Comparison of ENCODE assay signal across 10 mouse cellular contexts in genomic region chr4:134495546-134495923, GRCm38 (mm10). TPM values are rescaled to one million over a fixed set of nuclear protein-coding genes. Genes with fewer than 3 reads are reported as not detected.
A peak's percentile ranks its signal among the peaks of the same experiment; 100 is the strongest.
DNase-seq lines count a peak whose midpoint lies in the region; ATAC-seq and TF ChIP-seq lines count a peak whose summit lies in the region.
"Had no signal": no experiment of that assay in that cellular context is flagged by ENCODE, and none has a peak within 500 bp of the region (broad histone marks: within the 10 kb centered on the region; RNA-seq: fewer than 3 reads in every experiment).

No protein-coding gene starts in this region.

- WGBS in heart, embryonic 16.5 days = 61% methylated on average over 5 of the region's 5 CpGs
- WGBS in lung, embryonic 15.5 days = 57% methylated on average over 5 of the region's 5 CpGs
- WGBS in lung, adult 2 months = 39% methylated on average over 5 of the region's 5 CpGs
- WGBS in intestine, postnatal 0 days = 72% methylated on average over 5 of the region's 5 CpGs
- 64% methylated on average over 5 of the region's 5 CpGs for WGBS in forebrain, postnatal 0 days

- TF ChIP-seq POLR2A in lung, adult 2 months (IDR thresholded peaks at IDR 0.05; ENCODE audit: borderline replicate concordance, extremely low read depth, low read depth, low read length) = no peak

- H3K9me3 ChIP-seq in heart, embryonic 16.5 days (replicated peaks; ENCODE audit: control insufficient read depth, low read length) = no peaks in the 10 kb centered on the region
- H3K9me3 ChIP-seq in lung, embryonic 15.5 days = no peaks in the 10 kb centered on the region
- no peaks in the 10 kb centered on the region for H3K9me3 ChIP-seq in intestine, postnatal 0 days (ENCODE audit: control insufficient read depth)
- H3K9me3 ChIP-seq in forebrain, postnatal 0 days (ENCODE audit: low read length) = no peaks in the 10 kb centered on the region

- DNase-seq in heart, adult 9 months (ENCODE audit: low spot score in 2 of 2) = no peak
- no peak for DNase-seq in lung, adult 2 months
- peak; percentile 52 for DNase-seq in lung, postnatal 10 days
- no peak for DNase-seq in forebrain, postnatal 0 days
- no peak for DNase-seq in cerebellum, adult 18-20 months
- DNase-seq: gastrocnemius, postnatal 25 days; kidney, adult 8-10 months had no signal

- no peak overlapping the region for H3K4me3 ChIP-seq in heart, embryonic 16.5 days (ENCODE audit: low read length)
- no peak overlapping the region for H3K4me3 ChIP-seq in lung, embryonic 15.5 days
- H3K4me3 ChIP-seq in lung, adult 2 months (replicated peaks; ENCODE audit: extremely low read depth, low read depth, low read length) = no peak overlapping the region
- no peak overlapping the region for H3K4me3 ChIP-seq in intestine, postnatal 0 days (ENCODE audit: low read depth, low read length)
- H3K4me3 ChIP-seq in forebrain, postnatal 0 days (ENCODE audit: low read depth, low read length) = no peak overlapping the region

- no peak overlapping the region for H3K9ac ChIP-seq in heart, embryonic 16.5 days (ENCODE audit: low read length)
- no peak overlapping the region for H3K9ac ChIP-seq in lung, embryonic 15.5 days
- H3K9ac ChIP-seq in intestine, postnatal 0 days (ENCODE audit: low read depth, low read length) = no peak overlapping the region
- no peak overlapping the region for H3K9ac ChIP-seq in forebrain, postnatal 0 days

- H3K4me2 ChIP-seq in heart, embryonic 16.5 days (ENCODE audit: low read depth, low read length) = no peak overlapping the region
- no peak overlapping the region for H3K4me2 ChIP-seq in lung, embryonic 15.5 days
- no peak overlapping the region for H3K4me2 ChIP-seq in intestine, postnatal 0 days (replicated peaks; ENCODE audit: low read depth)
- H3K4me2 ChIP-seq in forebrain, postnatal 0 days (ENCODE audit: low read depth) = no peak overlapping the region

- TF ChIP-seq CTCF in lung, adult 2 months (IDR thresholded peaks at IDR 0.05; ENCODE audit: insufficient read depth, low read length) = no peak
- TF ChIP-seq CTCF in intestine, postnatal 0 days (IDR thresholded peaks at IDR 0.05; ENCODE audit: low read depth) = no peak
- no peak for TF ChIP-seq CTCF in forebrain, postnatal 0 days (IDR thresholded peaks at IDR 0.05; ENCODE audit: low read depth)

- no peaks in the 10 kb centered on the region for H3K27me3 ChIP-seq in heart, embryonic 16.5 days (ENCODE audit: control insufficient read depth, insufficient read depth, low read length)
- no peaks in the 10 kb centered on the region for H3K27me3 ChIP-seq in lung, embryonic 15.5 days
- H3K27me3 ChIP-seq in intestine, postnatal 0 days (replicated peaks; ENCODE audit: control insufficient read depth, insufficient read depth, low read length) = no peaks in the 10 kb centered on the region
- no peaks in the 10 kb centered on the region for H3K27me3 ChIP-seq in forebrain, postnatal 0 days (ENCODE audit: insufficient read depth, low read length)

- no peaks in the 10 kb centered on the region for H3K36me3 ChIP-seq in heart, embryonic 16.5 days (ENCODE audit: control insufficient read depth, insufficient read depth)
- no peaks in the 10 kb centered on the region for H3K36me3 ChIP-seq in lung, embryonic 15.5 days
- H3K36me3 ChIP-seq in intestine, postnatal 0 days (ENCODE audit: control insufficient read depth, insufficient read depth) = no peaks in the 10 kb centered on the region
- H3K36me3 ChIP-seq in forebrain, postnatal 0 days (ENCODE audit: insufficient read depth) = no peaks in the 10 kb centered on the region

- peaks cover 40% of the 10 kb centered on the region for H3K4me1 ChIP-seq in heart, embryonic 16.5 days (ENCODE audit: control insufficient read depth, insufficient read depth, low read length)
- peaks cover 40% of the 10 kb centered on the region for H3K4me1 ChIP-seq in lung, embryonic 15.5 days
- H3K4me1 ChIP-seq in lung, adult 2 months (ENCODE audit: control insufficient read depth, insufficient read depth, low read length) = peaks cover 21% of the 10 kb centered on the region
- H3K4me1 ChIP-seq in intestine, postnatal 0 days (replicated peaks; ENCODE audit: control insufficient read depth, insufficient read depth, low read length) = peaks cover 26% of the 10 kb centered on the region; the same call in 1 of the 2 replicates
- H3K4me1 ChIP-seq in forebrain, postnatal 0 days (ENCODE audit: insufficient read depth) = no peaks in the 10 kb centered on the region; the same call in none of the 2 replicates

- ATAC-seq in heart, embryonic 16.5 days (replicated peaks; ENCODE audit: extremely low read depth, insufficient read depth, low FRiP score) = no peak
- no peak for ATAC-seq in lung, embryonic 15.5 days (ENCODE audit: borderline replicate concordance, extremely low read depth, low FRiP score, low TSS enrichment)
- no peak for ATAC-seq in intestine, postnatal 0 days
- no peak for ATAC-seq in forebrain, postnatal 0 days

- H3K27ac ChIP-seq in heart, embryonic 16.5 days (ENCODE audit: low read length) = peak overlapping the region; percentile 93
- H3K27ac ChIP-seq in lung, embryonic 15.5 days = peak overlapping the region; percentile 26; the same call in 1 of the 2 replicates
- peak overlapping the region; percentile 85 for H3K27ac ChIP-seq in intestine, postnatal 0 days (ENCODE audit: low read depth, low read length)
- H3K27ac ChIP-seq in forebrain, postnatal 0 days (ENCODE audit: low read depth, low read length) = no peak overlapping the region

RNA-seq across cellular contexts. Expression of gene Paqr7, which starts 1.0 kb away (rescaled TPM):
- 12.4 and 13.2 TPM in 2 replicates for polyA plus RNA-seq in heart, embryonic 16.5 days (2015; fragmentation: Nextera tagmentation; extraction: Ambion mirVana)
- 4.2 and 6.7 TPM in 2 replicates for polyA plus RNA-seq in lung, embryonic 15.5 days (2015; fragmentation: Nextera tagmentation; extraction: Ambion mirVana)
- 146 and 205 TPM in 2 replicates for polyA plus RNA-seq in lung, adult 2 months (2012; rRNA removed)
- polyA plus RNA-seq in intestine, postnatal 0 days (2015; fragmentation: Nextera tagmentation; extraction: Ambion mirVana) = 62.6 and 70.3 TPM in 2 replicates
- 33.9 and 36.6 TPM in 2 replicates for total RNA-seq in forebrain, postnatal 0 days (2014; rRNA removed)
- polyA plus RNA-seq in forebrain, postnatal 0 days (2015; fragmentation: Nextera tagmentation; extraction: Ambion mirVana) = 21.3 and 28.1 TPM in 2 replicates

RNA-seq across cellular contexts. Expression of gene Aunip, which starts 15.3 kb away (rescaled TPM):
- 8.1 and 10.0 TPM in 2 replicates for polyA plus RNA-seq in heart, embryonic 16.5 days (2015; fragmentation: Nextera tagmentation; extraction: Ambion mirVana)
- polyA plus RNA-seq in lung, embryonic 15.5 days (2015; fragmentation: Nextera tagmentation; extraction: Ambion mirVana) = 18.7 and 20.2 TPM in 2 replicates
- polyA plus RNA-seq in lung, adult 2 months (2012; rRNA removed) = not detected in 2 replicates
- 3.8 TPM in 2 replicates for polyA plus RNA-seq in intestine, postnatal 0 days (2015; fragmentation: Nextera tagmentation; extraction: Ambion mirVana)
- 1.2 and 1.8 TPM in 2 replicates for total RNA-seq in forebrain, postnatal 0 days (2014; rRNA removed)
- 1.1 and 1.3 TPM in 2 replicates for polyA plus RNA-seq in forebrain, postnatal 0 days (2015; fragmentation: Nextera tagmentation; extraction: Ambion mirVana)
- total RNA-seq: gastrocnemius, postnatal 25 days had no signal

RNA-seq across cellular contexts. Expression of gene Stmn1, which starts 27.4 kb away (rescaled TPM):
- 936 and 979 TPM in 2 replicates for polyA plus RNA-seq in heart, embryonic 16.5 days (2015; fragmentation: Nextera tagmentation; extraction: Ambion mirVana)
- 1,835 and 1,898 TPM in 2 replicates for polyA plus RNA-seq in lung, embryonic 15.5 days (2015; fragmentation: Nextera tagmentation; extraction: Ambion mirVana)
- polyA plus RNA-seq in lung, adult 2 months (2012; rRNA removed) = 18.8 and 38.6 TPM in 2 replicates
- polyA plus RNA-seq in intestine, postnatal 0 days (2015; fragmentation: Nextera tagmentation; extraction: Ambion mirVana) = 398 and 412 TPM in 2 replicates
- 2,537 and 3,460 TPM in 2 replicates for total RNA-seq in forebrain, postnatal 0 days (2014; rRNA removed)
- 7,274 and 8,446 TPM in 2 replicates for polyA plus RNA-seq in forebrain, postnatal 0 days (2015; fragmentation: Nextera tagmentation; extraction: Ambion mirVana)

RNA-seq across cellular contexts. Expression of gene Mtfr1l, which starts 39.7 kb away (rescaled TPM):
- polyA plus RNA-seq in heart, embryonic 16.5 days (2015; fragmentation: Nextera tagmentation; extraction: Ambion mirVana) = 165 and 167 TPM in 2 replicates
- polyA plus RNA-seq in lung, embryonic 15.5 days (2015; fragmentation: Nextera tagmentation; extraction: Ambion mirVana) = 109 and 114 TPM in 2 replicates
- 115 and 169 TPM in 2 replicates for polyA plus RNA-seq in lung, adult 2 months (2012; rRNA removed)
- 84.5 and 88.1 TPM in 2 replicates for polyA plus RNA-seq in intestine, postnatal 0 days (2015; fragmentation: Nextera tagmentation; extraction: Ambion mirVana)
- total RNA-seq in forebrain, postnatal 0 days (2014; rRNA removed) = 116 and 119 TPM in 2 replicates
- polyA plus RNA-seq in forebrain, postnatal 0 days (2015; fragmentation: Nextera tagmentation; extraction: Ambion mirVana) = 191 and 194 TPM in 2 replicates

RNA-seq across cellular contexts. Expression of gene Selenon, which starts 56.4 kb away (rescaled TPM):
- 5.4 and 7.9 TPM in 2 replicates for polyA plus RNA-seq in heart, embryonic 16.5 days (2015; fragmentation: Nextera tagmentation; extraction: Ambion mirVana)
- polyA plus RNA-seq in lung, embryonic 15.5 days (2015; fragmentation: Nextera tagmentation; extraction: Ambion mirVana) = 35.3 and 46.2 TPM in 2 replicates
- 36.2 and 42.2 TPM in 2 replicates for polyA plus RNA-seq in lung, adult 2 months (2012; rRNA removed)
- polyA plus RNA-seq in intestine, postnatal 0 days (2015; fragmentation: Nextera tagmentation; extraction: Ambion mirVana) = 5.7 and 6.8 TPM in 2 replicates
- 17.1 and 17.9 TPM in 2 replicates for total RNA-seq in forebrain, postnatal 0 days (2014; rRNA removed)
- 11.8 and 13.4 TPM in 2 replicates for polyA plus RNA-seq in forebrain, postnatal 0 days (2015; fragmentation: Nextera tagmentation; extraction: Ambion mirVana)

Comparison
In these comparisons a context has a peak if more than half of its experiments do, and no peak if none do; other contexts are left out.
1. RNA of gene Stmn1, which starts 27.4 kb away (polyA plus RNA-seq): 7,274 to 8,446 TPM in forebrain, postnatal 0 days, 1,835 to 1,898 TPM in lung, embryonic 15.5 days, 936 to 979 TPM in heart, embryonic 16.5 days and 398 to 412 TPM in intestine, postnatal 0 days; 18.8 to 38.6 TPM in lung, adult 2 months; every median in the first group is over 10 times any median in the second.